Mouse (Mus musculus): ENCODE data around the gene Abca8b.
"Not testable (repeated sequence)": the region's sequence is repeated elsewhere in the genome, so short reads cannot be mapped to it uniquely, and the experiment has no call there.

Gene Abca8b

GRCm38 (mm10) chr11:109995624-109996023, at the start of gene Abca8b:
TSS of gene Abca8b (minus strand) at chr11:109995845.
- CTCF ChIA-PET, result interaction anchor here in 2 of 4 experiments (0.6 to 1.0 kb wide), 2 partner anchors 123 to 411 kb away, joined by 3 read pairs; no protein-coding TSS in a partner anchor
- POLR2A ChIA-PET, result interaction anchor here in 2 of 4 experiments (0.6 to 0.7 kb wide), 2 partner anchors 9 to 142 kb away, joined by 3 to 4 read pairs; no protein-coding TSS in a partner anchor

GRCm38 (mm10) chr11:110037795-110038194, 42.1 kb upstream of the Abca8b start:
- ChIA-PET POLR2A (no interaction called here), CTCF (no interaction called here)

DNA sequence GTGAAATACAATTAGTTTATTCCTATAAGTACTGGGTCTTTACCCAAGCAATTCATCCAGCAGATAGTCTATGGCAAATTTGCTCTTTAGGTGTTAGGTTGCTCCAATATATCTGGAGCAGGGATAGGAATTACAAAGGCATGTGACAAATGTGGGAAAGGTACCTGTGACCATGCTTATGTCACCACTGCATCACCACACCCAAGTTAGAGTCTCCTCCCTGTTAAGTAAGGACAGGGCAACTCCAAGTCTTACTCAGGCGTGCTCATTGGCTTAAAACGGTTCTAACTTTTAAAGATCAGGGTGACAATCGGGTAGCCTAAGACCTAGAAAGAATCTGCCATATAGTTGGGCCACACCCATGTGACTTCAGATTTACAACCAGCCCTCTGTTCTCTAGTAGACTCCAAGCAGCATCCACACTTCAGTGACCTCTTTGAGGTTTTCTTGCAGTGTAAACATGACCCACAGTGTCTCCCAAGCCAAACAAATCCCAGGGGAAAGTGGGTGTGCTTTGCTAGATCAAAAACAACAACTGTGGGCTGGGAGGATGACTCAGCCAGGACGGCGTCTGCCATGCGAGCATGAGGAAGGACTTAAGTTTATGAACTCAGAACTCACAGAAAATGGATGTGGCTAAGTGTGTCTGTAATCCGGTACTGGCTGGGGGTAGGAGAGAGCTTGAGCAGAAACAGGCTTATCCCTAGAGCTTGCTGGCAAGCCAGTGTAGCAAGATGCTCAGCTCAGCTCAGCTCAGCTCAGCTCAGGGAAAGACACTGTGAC, 33.5 kb upstream of the Abca8b start:
- POLR2A ChIA-PET, result no interaction called here
- CTCF ChIA-PET, result no interaction called here

GRCm38 (mm10) chr11:110010836-110011546, 15.3 kb upstream of the Abca8b start:
- CTCF ChIA-PET, result interaction anchor here in 1 of 4 experiments (0.6 kb wide), 1 partner anchor 1555 kb away, joined by 3 read pairs; no protein-coding TSS in a partner anchor
- POLR2A ChIA-PET, result no interaction called here

DNA sequence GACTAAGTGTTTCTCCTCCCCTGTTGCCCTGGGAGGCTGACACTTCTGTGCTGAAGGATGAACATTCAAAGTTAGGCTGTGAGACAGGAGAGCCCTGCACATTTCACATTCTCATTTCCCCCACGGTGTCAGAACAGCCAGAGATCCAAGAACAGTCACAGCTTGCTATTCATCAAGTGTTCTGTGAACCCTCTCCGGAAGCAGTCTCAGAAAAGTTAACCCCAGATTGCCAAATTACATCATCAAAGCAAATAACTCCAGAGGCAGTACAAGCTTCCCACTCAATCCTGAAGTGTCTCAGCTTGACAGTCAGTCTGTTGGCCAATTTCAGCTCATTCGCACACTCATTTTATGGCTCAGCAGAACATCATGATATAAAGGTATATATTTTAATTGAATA, 632 bp downstream of the Abca8b start:
- ChIA-PET POLR2A (interaction anchor here in 2 of 4 experiments (0.6 to 1.0 kb wide), 3 partner anchors 10 to 142 kb away, joined by 3 to 4 read pairs (median 3); no protein-coding TSS in a partner anchor), CTCF (interaction anchor here in 2 of 4 experiments (0.5 to 1.0 kb wide), 2 partner anchors 122 to 274 kb away, joined by 3 read pairs; no protein-coding TSS in a partner anchor)

- CTCF ChIA-PET, result interaction anchor here in 1 of 4 experiments (0.5 kb wide), 1 partner anchor 131 kb away, joined by 10 read pairs; no protein-coding TSS in a partner anchor
- POLR2A ChIA-PET, result interaction anchor here in 1 of 4 experiments (0.7 to 1.0 kb wide), 2 partner anchors 13 to 83 kb away, joined by 3 to 5 read pairs; no protein-coding TSS in a partner anchor
Measured at GRCm38 (mm10) chr11:109994014-109994413, 1.6 kb downstream of the Abca8b start.

GRCm38 (mm10) chr11:109991270-109991669, 4.4 kb downstream of the Abca8b start:
- ChIA-PET CTCF (no interaction called here), POLR2A (no interaction called here)

DNA sequence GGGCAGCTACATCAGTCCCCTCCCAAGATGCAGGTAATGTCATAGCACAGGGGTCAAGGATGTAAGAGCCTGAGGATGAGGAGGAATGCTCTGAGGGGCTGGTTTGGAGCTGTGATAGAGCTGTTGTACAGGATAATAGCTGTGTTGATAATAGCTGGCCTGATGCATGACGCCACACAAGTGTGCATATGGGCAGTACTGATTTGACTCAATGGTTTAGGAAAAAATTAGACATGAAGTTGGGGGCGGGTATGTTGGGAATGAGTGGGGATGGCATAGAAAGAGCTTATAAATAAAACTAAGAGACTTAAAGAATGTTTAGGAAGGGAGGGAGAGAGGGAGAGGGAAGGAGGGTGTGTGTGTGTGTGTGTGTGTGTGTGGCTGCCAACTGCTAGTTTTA, 5.4 kb downstream of the Abca8b start:
- CTCF ChIA-PET, result interaction anchor here in 1 of 4 experiments (0.6 kb wide), 1 partner anchor 372 kb away, joined by 3 read pairs; no protein-coding TSS in a partner anchor
- POLR2A ChIA-PET, result interaction anchor here in 2 of 4 experiments (0.7 to 1.1 kb wide), 3 partner anchors 9 to 368 kb away, joined by 3 to 6 read pairs (median 5); no protein-coding TSS in a partner anchor

DNA sequence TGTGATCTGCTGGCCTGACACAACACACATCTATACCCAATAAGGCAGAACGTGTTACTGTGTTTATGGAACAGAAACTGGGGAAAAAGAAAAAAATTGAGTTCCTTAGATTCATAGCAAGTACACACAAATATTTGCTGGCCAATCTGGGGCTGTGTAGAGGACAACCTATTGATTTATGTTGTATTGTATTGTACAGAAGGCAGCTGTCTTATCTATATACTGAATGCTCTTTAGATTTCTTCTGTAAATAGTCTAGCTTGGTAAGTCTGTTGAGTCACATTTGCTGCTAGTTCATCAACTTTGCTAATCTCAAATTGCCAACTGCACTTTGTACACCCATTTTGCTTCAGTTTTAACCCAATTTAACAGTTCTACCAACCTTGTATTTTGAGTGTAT, 7.5 kb downstream of the Abca8b start:
- CTCF ChIA-PET, result interaction anchor here in 1 of 4 experiments (0.7 kb wide), 1 partner anchor 269 kb away, joined by 10 read pairs; no protein-coding TSS in a partner anchor
- POLR2A ChIA-PET, result interaction anchor here in 1 of 4 experiments (0.7 kb wide), 1 partner anchor 16 kb away, joined by 3 read pairs; no protein-coding TSS in a partner anchor

GRCm38 (mm10) chr11:109987460-109988072, 8.1 kb downstream of the Abca8b start:
- CTCF ChIA-PET, result interaction anchor here in 1 of 4 experiments (0.7 kb wide), 1 partner anchor 269 kb away, joined by 10 read pairs; no protein-coding TSS in a partner anchor
- POLR2A ChIA-PET, result interaction anchor here in 2 of 4 experiments (0.6 to 0.7 kb wide), 2 partner anchors 15 to 16 kb away, joined by 3 to 5 read pairs; no protein-coding TSS in a partner anchor

DNA sequence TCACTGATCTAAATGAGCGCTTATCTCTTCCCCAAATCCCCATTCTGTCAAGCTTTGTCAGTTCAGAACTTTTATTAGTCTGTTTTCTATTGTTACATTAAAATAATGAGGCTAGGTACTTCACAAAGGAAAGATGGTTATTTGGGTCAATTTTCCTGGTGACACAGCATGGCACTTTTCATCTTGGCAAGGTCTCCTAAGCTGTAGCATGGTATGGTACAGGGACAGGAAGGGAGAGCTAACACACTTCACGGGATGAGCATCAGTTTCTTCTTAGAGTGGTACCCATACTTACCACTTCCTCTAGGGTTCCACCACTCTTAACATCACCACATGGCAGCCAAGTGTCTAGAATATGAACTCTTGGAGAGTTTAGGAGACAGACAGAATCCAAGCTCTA, 13.8 kb downstream of the Abca8b start:
- POLR2A ChIA-PET, result no interaction called here
- CTCF ChIA-PET, result interaction anchor here in 1 of 4 experiments (0.6 kb wide), 1 partner anchor 397 kb away, joined by 6 read pairs; no protein-coding TSS in a partner anchor

DNA sequence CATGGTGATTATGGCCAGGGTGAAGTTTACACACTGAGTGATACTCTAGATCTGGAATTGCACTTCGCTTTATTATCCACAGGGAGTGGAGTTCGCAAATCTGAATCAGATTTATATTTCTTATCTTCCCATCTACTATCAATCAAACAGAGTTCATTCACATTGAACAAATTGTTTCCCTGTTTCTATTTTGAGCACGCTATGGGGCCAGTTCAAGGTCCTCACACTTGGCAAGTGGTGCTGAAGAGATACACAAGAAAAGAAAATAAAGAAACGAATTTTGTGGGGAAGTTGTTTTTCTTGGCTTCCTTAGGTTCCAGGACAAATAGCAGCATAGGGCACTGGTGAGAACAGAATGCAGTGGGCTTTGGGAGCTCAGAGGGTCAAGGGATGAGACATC, 25.1 kb downstream of the Abca8b start:
- ChIA-PET POLR2A (interaction anchor here in 1 of 4 experiments (0.6 kb wide), 1 partner anchor 67 kb away, joined by 3 read pairs; no protein-coding TSS in a partner anchor), CTCF (interaction anchor here in 2 of 4 experiments (0.6 to 1.1 kb wide), 2 partner anchors 110 to 237 kb away, joined by 3 to 4 read pairs; no protein-coding TSS in a partner anchor)

DNA sequence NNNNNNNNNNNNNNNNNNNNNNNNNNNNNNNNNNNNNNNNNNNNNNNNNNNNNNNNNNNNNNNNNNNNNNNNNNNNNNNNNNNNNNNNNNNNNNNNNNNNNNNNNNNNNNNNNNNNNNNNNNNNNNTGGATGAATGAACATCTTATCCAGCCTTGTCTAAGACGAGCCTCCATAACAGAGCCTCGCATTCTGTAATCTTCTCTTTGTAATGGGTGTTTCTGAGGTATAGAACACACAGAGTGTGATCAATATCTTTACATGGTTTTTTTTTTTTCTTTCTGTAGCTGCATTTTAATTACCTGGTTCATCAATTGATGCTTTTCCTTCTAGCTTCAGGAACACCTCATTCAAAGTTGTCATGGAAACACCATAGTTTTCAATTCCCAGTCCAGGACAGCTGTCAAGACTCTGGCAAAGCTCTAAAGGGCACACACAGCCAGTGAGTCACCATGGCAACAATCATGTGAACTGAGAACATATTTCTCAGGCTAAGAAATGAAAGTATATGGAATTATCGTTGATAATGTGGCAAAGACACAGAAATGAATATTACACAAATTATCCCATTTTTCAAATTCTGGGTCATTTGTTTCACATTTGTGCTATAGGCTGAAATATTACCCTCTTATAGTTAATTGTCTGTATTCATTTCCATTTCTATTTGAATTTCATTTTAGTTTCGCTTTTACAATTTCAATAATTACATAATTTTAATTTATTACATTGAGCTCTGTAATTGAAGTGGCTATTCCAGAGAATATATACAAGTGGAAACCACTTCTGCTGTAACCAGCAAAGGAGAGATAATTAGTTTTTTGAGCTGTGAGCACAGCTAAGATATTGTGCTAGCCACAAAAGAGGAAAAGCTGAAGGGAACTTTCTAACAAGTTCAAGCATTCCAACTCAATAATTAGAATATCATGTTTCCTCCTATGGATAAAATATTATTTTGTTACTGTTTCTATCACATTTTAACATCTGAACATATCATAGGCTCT, 33.9 kb downstream of the Abca8b start:
- CTCF ChIA-PET, result no interaction called here
- POLR2A ChIA-PET, result interaction anchor here in 1 of 4 experiments (0.6 kb wide), 1 partner anchor 462 kb away, joined by 3 read pairs; no protein-coding TSS in a partner anchor

DNA sequence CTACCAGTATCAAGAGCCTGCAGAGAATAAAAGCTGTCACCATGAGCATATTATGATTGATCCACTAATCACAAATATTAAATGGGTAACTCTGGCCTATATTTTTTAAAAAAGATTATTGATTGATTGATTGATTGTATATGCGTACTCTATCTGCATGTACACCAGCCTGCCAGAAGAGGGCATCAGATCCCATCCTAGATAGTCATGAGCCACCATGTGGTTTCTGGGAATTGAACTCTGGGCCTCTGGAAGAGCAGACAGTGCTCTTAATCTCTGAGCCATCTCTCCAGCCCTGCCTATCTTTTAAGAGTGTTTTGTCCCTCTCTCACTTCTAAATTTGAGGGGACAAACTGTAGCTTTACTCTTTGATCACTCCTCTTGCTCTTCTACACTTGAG, 40.5 kb downstream of the Abca8b start:
- ChIA-PET POLR2A (no interaction called here), CTCF (interaction anchor here in 2 of 4 experiments (0.6 to 0.9 kb wide), 2 partner anchors 317 to 585 kb away, joined by 3 read pairs; no protein-coding TSS in a partner anchor)

DNA sequence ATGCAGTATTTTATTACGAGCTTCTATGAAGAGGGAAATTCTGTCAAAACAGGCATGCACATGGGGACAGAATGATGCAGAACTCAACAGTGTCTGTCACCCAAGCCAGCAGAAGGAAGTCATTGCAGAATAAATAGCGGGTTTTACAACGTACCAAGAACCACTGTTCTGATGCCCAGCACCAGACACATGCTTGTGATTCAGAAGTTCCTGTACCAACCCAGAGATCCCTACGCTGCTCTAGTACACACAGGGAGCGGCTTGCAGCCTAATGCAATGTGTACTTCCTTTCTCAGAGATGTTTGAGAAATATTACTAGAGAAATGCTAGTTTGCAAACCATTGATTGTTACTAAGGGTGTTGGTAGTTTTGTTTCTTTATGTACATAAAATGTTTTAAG, 58.7 kb downstream of the Abca8b start:
- POLR2A ChIA-PET, result interaction anchor here in 1 of 4 experiments (0.7 kb wide), 1 partner anchor 337 kb away, joined by 3 read pairs; no protein-coding TSS in a partner anchor

DNA sequence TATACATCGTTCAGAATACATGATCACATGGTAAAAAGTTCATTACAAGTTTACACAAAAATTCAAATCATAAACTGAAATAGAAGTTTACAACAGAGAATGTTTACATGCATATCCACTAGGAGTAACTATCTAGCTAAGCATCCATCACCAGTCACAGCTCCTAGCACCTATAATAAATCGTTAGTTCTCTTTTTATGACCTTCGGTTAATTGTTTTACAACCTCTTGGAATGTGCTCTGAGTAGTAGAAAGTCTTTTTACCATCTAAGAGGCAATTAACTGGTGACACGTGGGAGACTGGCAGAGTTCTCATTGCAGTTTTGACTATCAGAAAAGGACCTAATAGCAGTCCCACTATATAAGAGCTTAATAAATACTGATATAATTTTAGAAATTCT, 62.4 kb downstream of the Abca8b start:
- CTCF ChIA-PET, POLR2A ChIA-PET: not testable (repeated sequence)

More for the DNA sequence above, 58.7 kb downstream of the Abca8b start:
- CTCF ChIA-PET, result no interaction called here

- ChIA-PET POLR2A (no interaction called here), CTCF (no interaction called here)
Measured at GRCm38 (mm10) chr11:109928489-109928888, 67.2 kb downstream of the Abca8b start.

Measured in embryonic stem cell, embryonic (primary cell).